Mouse (Mus musculus) liver, adult 2 months (tissue): ENCODE measurements around the gene Ano6.

Experiments
- CTCF ChIP-seq: fragments of 200-500 bp; IDR thresholded peaks from 2 replicates; pipeline ENCODE4 v1.5.1; 2011; ENCODE audit warnings: low read depth, low read length, control low read depth
- POLR2A ChIP-seq: fragments of 200-500 bp; IDR thresholded peaks from 2 replicates; pipeline ENCODE4 v1.6.1; 2011; ENCODE audit warnings: low read length, control low read depth; ENCODE audit not compliant: insufficient read depth; ENCODE audit errors: extremely low read depth

- no peak for TF ChIP-seq CTCF
- no peak for TF ChIP-seq POLR2A
These were observed 47.8 kb downstream of the Ano6 start for GRCm38 (mm10) chr15:95838171-95839020.
